Mouse (Mus musculus) frontal cortex, adult (tissue): ENCODE results near the gene Col20a1.

Experiments
- ATAC-seq: cut with Nextera tagmentation; 2 replicates; pipeline ENCODE4 v1.9.2; 2017; ENCODE audit warnings: mild to moderate bottlenecking, moderate library complexity, mixed read lengths; ENCODE audit not compliant: low TSS enrichment

Col20a1 gene

DNA sequence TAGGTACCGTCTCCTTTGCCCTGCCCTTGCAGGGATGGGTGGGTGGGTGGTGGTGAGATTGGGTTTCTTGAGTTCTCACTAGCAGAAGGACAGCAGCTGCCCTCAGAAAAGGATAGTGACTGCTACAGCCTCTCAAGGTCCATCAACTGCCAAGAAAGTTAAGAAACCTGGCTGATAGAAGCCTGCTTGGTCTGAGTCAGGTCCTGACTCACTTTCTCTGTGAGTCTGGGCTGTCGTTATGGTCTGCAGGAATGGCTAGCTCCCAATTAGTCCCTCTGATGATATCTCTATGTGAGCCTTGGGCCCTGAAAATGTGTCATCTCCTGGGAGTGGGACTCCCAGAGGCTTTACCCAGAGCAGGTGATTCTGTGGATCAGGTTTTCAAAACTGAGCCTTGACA, 8.0 kb downstream of the Col20a1 start:
- ATAC-seq, result no peak

DNA sequence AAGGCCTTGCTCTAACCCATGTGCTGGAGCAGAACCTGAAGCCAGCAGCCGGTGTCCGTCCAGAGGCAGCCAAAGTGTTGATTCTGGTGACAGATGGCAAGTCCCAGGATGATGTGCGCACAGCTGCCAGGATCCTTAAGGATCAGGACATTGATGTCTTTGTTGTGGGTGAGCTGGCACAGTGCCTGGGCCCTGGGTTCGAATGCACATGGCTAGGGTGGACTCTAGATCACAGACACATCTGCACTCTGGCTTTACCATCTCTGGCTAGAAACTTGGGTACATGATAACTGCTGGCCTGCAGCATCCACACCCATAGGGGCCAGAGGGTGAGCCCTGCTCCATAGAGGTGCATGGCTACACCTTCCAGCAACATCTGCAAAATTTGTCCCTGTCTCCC, 9.1 kb downstream of the Col20a1 start:
- ATAC-seq, result no peak

DNA sequence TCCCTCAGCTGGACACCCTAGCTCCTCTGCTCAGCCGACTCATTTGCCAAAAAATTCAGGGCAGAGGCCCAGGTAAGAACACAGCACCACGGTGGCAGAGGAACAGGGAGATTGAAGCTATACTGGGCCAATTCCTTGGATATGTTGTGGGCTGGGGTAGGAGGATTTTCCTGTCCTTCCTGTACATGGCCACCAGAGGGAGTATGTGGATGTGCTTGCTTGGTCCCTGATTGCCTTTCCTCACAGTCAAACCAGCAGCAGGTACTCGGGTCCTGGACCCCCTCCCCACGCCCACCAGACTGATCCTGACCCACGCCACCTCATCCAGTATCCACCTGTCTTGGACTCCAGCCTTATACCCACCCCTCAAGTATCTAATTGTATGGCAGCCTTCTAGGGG, 10.1 kb downstream of the Col20a1 start:
- peak; percentile 72 for ATAC-seq

DNA sequence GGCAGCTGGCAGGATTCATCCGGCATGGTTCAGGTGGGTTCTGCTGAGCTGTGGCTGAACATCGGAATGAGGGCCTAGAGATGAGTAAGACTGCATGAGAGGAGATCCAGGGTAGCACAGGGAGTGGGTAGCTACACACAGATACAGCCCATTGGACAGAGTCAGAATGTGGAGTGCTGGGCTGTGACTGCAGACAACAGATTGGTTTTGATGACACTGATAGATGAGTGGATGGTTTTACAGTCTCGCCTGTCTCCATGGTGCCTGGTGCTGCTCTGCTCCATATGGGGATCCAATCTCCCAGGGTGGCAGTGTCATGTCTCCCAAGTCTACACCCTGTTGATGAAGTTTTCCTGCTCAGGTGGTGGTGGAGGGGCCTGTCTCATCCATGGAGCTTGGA, 10.6 kb downstream of the Col20a1 start:
- peak; percentile 27; the same call in 1 of the 2 replicates for ATAC-seq

DNA sequence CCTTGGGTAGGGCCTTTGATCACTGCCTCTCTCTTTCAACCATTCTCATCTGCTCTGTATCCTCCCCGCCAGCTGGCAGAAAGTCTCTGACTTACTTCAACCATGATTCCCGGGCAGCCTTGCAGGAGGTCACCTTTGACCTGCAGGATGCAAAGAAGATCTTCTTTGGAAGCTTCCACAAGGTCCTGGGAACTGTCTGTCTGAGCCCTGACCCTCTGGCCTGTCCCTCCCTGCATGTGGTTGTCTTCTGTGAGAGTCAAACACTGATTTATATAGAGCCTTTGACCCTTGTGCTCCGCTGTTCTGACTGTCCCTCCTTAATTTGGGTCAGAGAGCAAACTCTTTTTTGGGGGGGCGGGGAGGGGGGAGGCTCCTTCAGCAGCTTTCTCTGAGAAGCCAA, 20.7 kb downstream of the Col20a1 start:
- no peak for ATAC-seq

DNA sequence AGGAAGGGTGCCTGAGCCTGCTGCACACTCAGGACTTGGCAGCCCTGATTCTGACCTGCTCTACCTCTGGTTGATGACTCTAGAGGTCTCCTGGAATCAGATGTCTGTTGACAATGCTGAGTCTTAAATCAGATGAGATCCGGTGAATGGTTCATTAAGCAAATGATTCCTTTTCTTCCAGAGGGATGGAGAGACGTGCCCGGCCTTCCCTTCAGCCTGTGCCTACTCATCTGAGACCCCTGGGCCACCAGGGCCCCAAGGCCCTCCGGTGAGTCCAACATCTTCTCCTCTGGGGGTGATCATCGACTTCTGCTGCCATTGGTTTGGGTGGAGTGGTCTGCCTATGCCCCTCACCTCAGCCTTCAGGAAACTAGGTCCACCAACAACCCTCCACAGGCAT, 22.0 kb downstream of the Col20a1 start:
- ATAC-seq, result no peak

DNA sequence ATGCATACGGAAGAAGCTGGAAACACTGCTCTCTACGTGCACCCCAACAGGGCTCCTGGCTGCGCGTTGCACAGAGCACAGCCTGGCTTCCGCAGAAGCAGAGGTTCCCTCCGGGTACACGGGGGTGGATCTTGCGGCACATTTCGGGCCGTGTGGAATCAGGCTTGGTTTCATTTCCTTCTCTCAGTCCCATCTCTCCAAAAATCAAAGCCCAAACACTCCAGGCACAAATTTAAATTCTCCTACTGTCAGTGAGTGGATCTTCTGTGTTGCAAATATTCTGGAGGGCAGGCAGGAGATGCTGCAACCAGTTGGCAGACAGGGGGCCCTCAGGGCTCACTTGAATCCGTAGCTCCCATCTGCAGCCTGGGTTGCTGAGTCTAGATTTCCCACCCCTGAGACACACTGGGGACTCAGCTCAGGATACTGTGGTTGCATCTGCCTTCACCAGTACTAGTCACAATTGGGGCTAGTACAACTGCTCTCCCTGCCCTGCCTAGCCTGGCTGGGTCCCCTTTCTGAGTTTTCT, 45.1 kb downstream of the Col20a1 start:
- ATAC-seq, result peak; percentile 60

DNA sequence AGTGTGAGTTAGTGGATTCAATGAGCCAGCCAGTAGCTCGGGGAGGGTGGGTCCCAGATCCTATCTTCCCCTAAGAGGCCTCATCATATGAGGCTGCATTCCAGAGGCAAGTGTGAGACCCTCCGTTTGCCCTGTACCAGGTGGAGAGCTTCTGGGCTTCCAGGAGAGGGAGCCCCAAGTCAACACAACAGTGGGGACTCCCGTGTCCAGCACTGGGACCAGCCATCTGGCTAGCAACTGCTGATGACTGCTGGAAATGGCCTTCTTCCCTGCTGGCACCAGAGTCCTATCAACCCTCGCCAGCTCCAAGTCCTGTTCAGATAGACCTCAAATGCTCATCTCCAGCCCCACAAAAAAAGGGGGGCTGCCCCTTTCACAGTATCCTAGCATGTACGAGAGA, 46.1 kb downstream of the Col20a1 start:
- ATAC-seq, result peak; percentile 16; the same call in 1 of the 2 replicates

DNA sequence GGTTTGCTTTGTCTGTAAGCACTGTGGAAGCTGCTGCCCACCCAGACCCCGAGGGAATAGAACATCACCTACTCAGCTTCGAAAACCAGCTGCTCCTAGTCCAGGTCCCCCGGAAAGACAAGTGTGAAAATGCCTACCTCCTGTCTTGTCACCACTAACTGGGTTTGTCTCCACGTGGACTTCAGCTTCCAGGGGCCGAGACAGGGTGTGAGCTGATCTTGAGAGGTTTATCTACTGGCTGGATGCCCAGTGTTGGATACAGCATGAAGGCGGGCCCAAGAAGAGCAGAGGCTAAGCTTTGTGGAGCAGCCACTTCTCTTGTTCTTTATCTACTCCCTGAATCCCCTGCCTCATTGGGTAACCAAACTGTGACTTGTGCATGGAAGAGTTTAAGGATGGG, 47.0 kb downstream of the Col20a1 start:
- no peak for ATAC-seq

DNA sequence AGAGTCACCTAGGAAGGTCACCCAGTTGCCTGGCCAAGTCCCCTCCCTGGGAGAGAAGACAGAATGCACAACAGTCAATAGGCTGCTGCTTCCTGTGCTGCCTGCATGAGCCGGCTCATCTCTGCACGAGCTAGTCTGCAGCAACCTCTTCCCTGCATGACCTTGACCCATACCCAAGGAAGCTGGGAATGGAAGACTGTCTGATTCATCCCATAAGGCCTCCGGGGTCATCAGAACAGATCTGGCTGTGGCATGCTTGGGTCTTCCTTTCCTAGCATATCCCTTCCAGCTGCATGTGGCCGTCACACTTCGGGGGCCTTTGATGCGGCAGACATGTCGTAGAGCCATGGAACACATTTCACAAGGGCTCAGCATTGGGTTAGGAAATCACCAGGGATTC, 48.9 kb downstream of the Col20a1 start:
- ATAC-seq, result no peak

DNA sequence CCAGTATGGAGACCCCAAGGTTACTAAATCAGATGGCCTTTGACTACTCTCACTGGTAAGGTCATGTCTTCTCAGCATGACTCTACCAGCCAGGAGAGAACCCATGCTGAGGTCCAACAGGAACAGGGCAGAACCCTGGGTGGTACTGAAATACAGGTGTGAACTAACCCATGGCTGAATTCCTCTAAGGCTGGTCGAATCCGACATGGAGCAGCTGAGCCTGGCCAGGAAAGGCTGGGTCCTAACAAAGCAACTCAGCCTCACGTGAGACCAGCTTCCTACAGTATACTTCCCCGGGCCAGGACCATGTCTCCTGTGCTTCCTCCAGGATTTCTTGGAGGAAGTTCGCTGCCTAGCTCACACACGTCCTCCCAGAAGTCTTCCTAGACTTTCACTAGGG, 50.2 kb downstream of the Col20a1 start:
- no peak for ATAC-seq

DNA sequence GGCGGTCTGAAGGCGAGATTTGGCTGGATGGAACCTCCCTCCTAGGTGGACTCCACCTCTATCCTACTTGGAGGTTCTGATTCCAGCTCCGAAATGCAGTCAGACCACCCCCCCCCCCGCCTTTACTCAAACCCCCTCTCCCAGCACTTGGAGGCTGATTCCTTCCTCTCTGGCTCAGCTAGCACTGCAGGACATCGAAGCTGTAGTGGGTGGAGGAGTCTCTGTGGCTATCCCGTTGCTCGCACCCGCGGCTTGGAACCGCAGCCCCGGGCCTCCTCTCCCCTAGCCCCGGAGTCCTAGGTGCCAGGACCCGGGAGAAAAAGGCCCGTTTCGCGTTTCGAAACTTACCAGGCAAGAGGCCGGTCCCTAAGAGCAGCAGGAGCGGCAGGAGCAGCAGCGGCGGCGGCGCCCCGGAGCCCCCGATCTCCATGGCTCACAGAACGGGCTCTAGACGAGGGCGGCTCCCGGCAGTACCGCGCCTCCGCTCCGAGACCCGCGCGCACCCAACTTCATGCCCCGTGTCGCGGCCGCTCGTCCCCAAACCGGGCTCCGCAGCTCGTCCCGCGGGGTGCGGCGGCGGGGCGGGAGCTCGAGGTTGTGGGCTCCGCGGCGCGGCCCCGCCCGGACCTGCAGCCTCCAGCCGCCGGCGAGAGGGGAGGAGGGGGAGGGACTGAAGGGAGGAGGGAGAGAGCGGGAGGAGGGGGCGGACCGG, 52.5 kb downstream of the Col20a1 start:
- peak; percentile 31; the same call in 1 of the 2 replicates for ATAC-seq

DNA sequence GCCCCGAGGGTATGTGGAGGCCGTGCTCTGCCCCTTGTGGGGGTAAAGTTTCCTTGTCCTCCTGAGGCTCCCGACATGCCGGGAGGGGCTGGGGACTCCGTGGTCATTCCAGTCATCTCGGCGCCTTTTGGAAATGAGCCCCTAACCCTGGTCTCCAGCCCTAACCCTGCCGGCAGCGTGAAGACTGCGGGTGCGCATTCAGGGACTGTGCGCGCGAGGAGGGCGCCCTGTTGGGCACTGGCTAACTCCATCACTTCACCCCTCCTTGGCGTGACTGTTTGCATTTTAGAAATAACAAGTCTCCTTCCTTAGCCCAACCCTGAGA, 53.0 kb downstream of the Col20a1 start:
- ATAC-seq, result no peak

DNA sequence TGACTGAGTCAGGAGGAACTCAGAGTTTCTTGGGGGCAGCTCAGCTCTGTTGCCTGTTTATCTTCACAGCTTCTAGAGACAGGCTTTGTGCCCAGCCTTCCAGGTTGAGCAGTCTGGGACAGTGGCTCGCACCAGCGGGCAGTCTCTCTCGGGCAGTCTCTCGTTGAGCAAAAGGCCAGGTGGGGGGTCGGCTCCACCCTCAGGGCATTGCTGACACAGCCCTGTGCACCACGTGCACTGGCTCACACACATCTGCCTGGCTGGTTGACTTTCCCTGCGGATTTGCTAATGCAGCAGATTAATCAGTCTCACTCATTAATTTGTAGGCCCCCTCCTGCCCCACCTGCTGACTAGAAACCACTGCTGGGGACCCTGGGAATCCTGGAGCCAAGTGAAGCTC, 55.6 kb downstream of the Col20a1 start:
- ATAC-seq, result no peak

DNA sequence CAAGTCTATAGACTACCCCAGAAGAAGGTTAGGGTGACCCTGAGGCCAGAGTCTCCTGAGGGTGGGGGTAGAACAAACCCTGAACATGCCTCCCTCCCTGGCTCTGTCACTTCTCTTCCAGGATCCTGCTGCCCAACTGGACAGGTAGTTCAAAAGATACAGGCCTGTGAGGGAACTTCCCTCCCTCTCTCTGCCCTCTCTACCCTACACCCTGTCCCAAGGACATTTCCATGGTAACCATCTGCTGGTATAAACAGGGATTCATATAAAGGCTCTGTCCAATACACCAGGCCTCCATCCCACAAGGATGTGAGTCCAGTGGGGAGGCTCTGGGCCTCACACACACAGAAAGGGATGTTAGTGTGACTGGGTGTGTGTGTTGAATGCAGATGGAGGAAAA, 56.0 kb downstream of the Col20a1 start:
- no peak for ATAC-seq

DNA sequence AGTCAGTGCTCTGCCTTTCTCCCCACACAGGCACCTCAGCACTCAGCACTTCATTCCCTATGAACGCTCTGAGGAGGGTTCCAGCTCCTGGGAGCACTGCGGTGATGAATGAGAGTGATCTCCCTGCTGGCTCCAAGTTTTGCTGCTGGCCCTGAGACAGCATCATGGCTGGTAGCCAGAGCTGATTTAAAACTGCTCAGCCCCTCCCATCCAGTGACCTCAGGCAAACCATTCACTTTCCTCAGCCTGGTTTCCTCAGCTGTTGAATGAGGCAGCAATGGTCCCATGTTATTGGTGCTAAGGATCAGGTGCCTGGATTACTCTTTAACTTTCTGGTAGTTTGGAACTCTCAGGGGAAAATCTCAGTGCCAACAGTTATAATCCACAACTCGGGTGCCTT, 57.1 kb downstream of the Col20a1 start, which contains the start of gene Chrna4:
Gene Chrna4 (minus strand): TSS at position 110 of the 400 bp plus-strand sequence.
- ATAC-seq, result no peak

DNA sequence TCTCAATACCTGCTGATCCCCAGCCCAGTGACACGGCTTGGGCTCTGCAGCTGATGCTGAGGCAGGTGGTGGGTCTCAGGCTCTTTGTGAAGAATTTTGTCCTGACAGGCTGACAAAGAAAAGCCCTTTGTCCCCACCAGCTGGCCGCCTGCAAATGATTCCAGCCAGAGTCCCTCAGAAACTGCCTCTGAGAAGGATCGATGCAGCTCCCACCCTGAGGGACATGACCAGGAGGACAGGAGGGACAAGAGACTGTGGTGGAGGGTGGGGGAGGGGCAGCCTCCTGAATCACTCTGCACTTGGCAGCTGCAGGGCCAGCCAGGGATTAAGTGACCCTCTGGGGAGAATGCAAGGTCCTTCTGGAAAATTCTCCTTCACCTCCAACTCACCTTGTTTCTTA, 57.7 kb downstream of the Col20a1 start:
- ATAC-seq, result no peak

DNA sequence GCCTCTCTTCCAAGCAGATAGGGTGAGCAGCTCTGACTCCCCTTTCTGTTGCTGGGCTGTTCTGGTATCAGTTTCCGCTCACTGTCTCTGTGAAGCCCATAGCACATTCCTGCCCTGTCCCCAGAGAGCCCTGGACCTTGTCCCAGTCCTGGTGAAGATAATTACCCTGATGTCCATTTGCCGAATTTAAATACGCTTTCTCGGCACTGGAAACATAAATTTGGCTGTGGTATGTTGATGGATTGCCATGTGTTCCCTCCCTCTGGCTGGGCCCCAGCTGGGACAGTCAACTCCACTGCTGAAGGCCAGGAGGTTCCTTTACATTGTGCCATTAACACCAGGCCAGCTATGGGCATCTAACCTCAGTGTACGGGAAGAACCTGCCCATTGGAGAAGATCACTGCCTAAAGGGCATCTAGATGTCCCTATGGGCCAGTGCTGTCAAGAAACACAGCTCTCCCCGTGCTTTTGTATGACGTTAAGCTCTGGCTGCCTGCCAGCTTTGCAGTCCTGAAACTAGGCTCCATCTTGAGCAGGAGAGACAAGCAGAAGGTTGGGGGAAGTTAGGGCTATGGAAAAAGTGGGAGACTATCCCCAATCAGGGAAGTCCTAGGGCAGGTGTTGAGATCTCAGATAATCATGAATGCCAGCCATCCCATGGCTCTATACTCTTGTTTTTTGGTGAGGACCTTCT, 62.1 kb downstream of the Col20a1 start:
- ATAC-seq, result no peak

DNA sequence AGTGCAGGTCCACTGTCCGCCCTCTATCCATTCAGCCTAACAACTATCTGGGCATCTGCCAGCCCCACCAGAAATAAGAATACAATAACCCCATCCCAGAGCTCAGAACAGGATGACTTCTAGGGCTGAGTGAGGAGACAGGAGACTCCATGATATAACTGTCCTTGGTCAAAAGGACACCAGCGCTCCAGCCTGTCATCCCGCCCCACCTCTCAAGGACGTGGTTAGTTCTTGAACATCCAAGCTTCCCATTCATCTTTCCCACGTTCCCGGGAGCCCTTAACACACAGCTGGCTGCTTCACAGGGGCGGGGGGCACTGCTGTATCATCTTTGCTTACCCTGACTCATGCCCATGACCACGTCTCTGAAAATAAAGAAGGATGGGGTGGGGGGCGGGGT, 62.7 kb downstream of the Col20a1 start:
- ATAC-seq, result no peak

DNA sequence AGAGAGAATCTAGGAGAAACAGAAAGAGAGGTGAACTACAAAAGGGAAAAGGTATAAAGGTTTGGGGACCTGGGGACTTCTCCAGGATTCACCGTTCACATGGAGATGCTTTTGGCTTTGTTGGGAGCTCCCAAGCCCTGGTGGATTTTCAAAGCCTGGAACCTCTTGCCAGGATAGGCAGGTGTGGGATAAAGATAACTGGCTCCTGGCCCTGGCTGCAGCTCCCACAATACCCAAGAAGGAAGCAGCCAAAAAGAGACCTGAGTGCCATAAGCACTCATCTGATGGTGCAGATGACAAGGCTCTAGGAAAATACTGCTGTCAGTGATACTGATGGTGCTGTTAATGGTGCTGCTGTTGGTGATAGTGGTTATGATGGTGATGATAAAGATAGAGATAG, 65.8 kb downstream of the Col20a1 start:
- ATAC-seq, result no peak

DNA sequence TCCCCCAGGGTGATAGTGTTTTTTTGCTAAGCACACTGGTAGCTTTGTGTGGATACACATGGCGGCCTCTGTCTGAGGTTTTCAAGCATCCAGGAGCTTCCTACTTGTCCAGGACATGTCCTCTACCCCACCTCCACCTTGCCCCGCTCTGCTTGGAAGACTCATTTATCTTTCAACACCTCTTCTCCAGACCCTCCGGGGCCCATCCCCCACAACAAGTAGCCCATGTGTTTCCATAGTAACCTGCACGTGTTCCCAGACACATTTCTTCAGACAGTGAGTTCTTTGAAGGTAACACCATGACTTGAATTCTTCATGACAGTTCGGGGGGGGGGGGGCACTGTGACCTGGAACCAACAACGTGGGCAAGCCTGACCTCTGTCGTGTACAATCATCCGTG, 71.0 kb downstream of the Col20a1 start:
- no peak for ATAC-seq

DNA sequence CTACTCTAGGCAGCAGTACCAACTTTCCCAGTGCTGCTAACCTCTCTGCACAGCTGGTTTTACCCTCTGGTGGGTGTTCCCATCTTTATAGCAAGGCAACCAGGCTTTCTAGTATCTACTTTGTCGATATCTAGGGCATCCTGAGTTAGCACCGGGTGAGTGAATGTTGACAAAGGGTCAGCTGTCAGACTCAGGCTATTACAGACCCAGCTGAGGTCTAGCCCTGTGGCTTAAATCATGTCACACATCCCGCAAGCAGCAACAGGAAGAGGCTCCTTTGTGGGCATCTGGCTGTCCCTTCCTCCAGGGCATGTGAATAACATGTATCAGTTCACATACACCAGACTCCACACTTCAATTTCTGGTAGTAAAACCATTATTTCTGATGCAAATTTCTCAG, 71.9 kb downstream of the Col20a1 start:
- ATAC-seq, result no peak

DNA sequence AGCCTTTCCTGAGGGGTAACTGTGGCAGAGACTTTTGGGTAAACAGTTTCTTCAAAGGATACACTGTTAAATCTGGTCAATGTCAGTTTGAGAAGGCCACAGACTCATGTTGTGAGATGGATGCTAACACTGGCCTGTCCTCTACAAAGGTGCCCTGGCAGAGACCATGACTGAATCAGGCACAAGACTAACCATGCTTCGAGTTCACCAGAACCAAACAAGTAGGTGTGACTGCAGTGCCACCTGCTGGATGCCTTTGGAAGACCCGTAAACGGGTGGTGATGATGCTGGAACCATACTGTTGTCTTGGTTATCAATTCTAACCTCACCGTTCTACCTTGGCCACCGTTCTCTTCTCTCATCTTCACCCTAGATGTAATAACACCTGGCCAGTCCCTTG, 73.8 kb downstream of the Col20a1 start:
- ATAC-seq, result peak; percentile 76; the same call in 1 of the 2 replicates
